Mouse (Mus musculus) CH12F3 (cell line): ENCODE measurements around the gene Atp2a3.

Experiments used
- in situ Hi-C: fragments of 300-500 bp; cut with MboI; formaldehyde crosslinking; loops from 2 replicates; pipeline ENCODE4 v1.14.3; 2020; ENCODE audit warnings: low sequenced_read_pairs

The Atp2a3 gene

GRCm38 (mm10) chr11:72961072-72961980 is at the start of gene Atp2a3:
Gene Atp2a3 (plus strand): TSS chr11:72961169.
- in situ Hi-C loops = no loop called here

- in situ Hi-C loops = no loop called here
Measured at GRCm38 (mm10) chr11:72917299-72917996, 43.5 kb upstream of the Atp2a3 start.

- in situ Hi-C loops = no loop called here
Measured at GRCm38 (mm10) chr11:72923116-72923515, 37.9 kb upstream of the Atp2a3 start.

GRCm38 (mm10) chr11:72924458-72924857 is 36.5 kb upstream of the Atp2a3 start:
- in situ Hi-C loops = no loop called here

- in situ Hi-C loops = no loop called here
Measured at GRCm38 (mm10) chr11:72925067-72925466, 35.9 kb upstream of the Atp2a3 start.

- in situ Hi-C loops = no loop called here
Measured at GRCm38 (mm10) chr11:72926226-72926890, 34.6 kb upstream of the Atp2a3 start.

GRCm38 (mm10) chr11:72928516-72928915 is 32.5 kb upstream of the Atp2a3 start:
- in situ Hi-C loops = no loop called here

GRCm38 (mm10) chr11:72940208-72941143 is 20.5 kb upstream of the Atp2a3 start:
- in situ Hi-C loops = no loop called here

GRCm38 (mm10) chr11:72944996-72945793 is 15.8 kb upstream of the Atp2a3 start:
- in situ Hi-C loops = no loop called here

- in situ Hi-C loops = no loop called here
Measured at GRCm38 (mm10) chr11:72945875-72946559, 15.0 kb upstream of the Atp2a3 start.

- in situ Hi-C loops = no loop called here
Measured at GRCm38 (mm10) chr11:72946560-72947119, 14.3 kb upstream of the Atp2a3 start.

- in situ Hi-C loops = no loop called here
Measured at GRCm38 (mm10) chr11:72947840-72948239, 13.1 kb upstream of the Atp2a3 start.

- in situ Hi-C loops = no loop called here
Measured at GRCm38 (mm10) chr11:72948254-72948653, 12.7 kb upstream of the Atp2a3 start.

GRCm38 (mm10) chr11:72951137-72952000 is 9.6 kb upstream of the Atp2a3 start:
- in situ Hi-C loops = no loop called here

- in situ Hi-C loops = no loop called here
Measured at GRCm38 (mm10) chr11:72952226-72952625, 8.7 kb upstream of the Atp2a3 start.

GRCm38 (mm10) chr11:72952697-72953096 is 8.3 kb upstream of the Atp2a3 start:
- in situ Hi-C loops = no loop called here

GRCm38 (mm10) chr11:72953116-72953439 is 7.9 kb upstream of the Atp2a3 start:
- in situ Hi-C loops = no loop called here
